11 mouse cellular contexts compared by ENCODE assay signal in genomic region chr5:100569997-100570595, GRCm38 (mm10). TPM values are rescaled to one million over a fixed set of nuclear protein-coding genes. Genes with fewer than 3 reads are reported as not detected.
A peak's percentile ranks its signal among the peaks of the same experiment; 100 is the strongest.
DNase-seq lines count a peak whose midpoint lies in the region; ATAC-seq and TF ChIP-seq lines count a peak whose summit lies in the region.
"Had no signal": no experiment of that assay in that cellular context is flagged by ENCODE, and none has a peak within 500 bp of the region (broad histone marks: within the 10 kb centered on the region; RNA-seq: fewer than 3 reads in every experiment).

No protein-coding gene starts in this region.

- no peak overlapping the region for H3K9ac ChIP-seq in lung, embryonic 14.5 days
- peak overlapping the region; percentile 14; the same call in 1 of the 2 replicates for H3K9ac ChIP-seq in intestine, embryonic 14.5 days (ENCODE audit: low read length)
- H3K9ac ChIP-seq: midbrain, embryonic 12.5 days had no signal

- no peak for DNase-seq in heart, embryonic 10.5 days (ENCODE audit: low spot score)
- no peak for DNase-seq in heart, adult 11 months
- DNase-seq in lung, embryonic 14.5 days, result no peak
- no peak for DNase-seq in lung, postnatal 25 days (ENCODE audit: low spot score)
- peak; percentile 57 for DNase-seq in intestine, embryonic 14.5 days (ENCODE audit: low spot score)
- peak; percentile 63 for DNase-seq in splenic B cell, adult 2 months (ENCODE audit: low read depth, low spot score)
- DNase-seq in yolk sac, embryonic 10.5 days (ENCODE audit: low spot score), result no peak
- DNase-seq in gastrocnemius, postnatal 14 days, result no peak
- DNase-seq: kidney, adult 11 months had no signal

- peak overlapping the region; percentile 46 for H3K4me2 ChIP-seq in lung, embryonic 14.5 days
- peak overlapping the region; percentile 49 for H3K4me2 ChIP-seq in intestine, embryonic 14.5 days (ENCODE audit: low read length)
- H3K4me2 ChIP-seq: midbrain, embryonic 12.5 days had no signal

- no peaks in the 10 kb centered on the region for H3K36me3 ChIP-seq in heart, embryonic 10.5 days
- H3K36me3 ChIP-seq in lung, embryonic 14.5 days (ENCODE audit: insufficient read depth), result no peaks in the 10 kb centered on the region
- no peaks in the 10 kb centered on the region for H3K36me3 ChIP-seq in intestine, embryonic 14.5 days (ENCODE audit: control insufficient read depth, insufficient read depth, low read length)
- H3K36me3 ChIP-seq in splenic B cell, adult 2 months (ENCODE audit: control insufficient read depth, insufficient read depth, low read length, poor library complexity, severe bottlenecking), result no peaks in the 10 kb centered on the region
- H3K36me3 ChIP-seq: midbrain, embryonic 12.5 days had no signal

- H3K27ac ChIP-seq in heart, embryonic 10.5 days, result 0 out of 2 replicates have a peak overlapping the region, but pooled peaks have one; percentile 29
- H3K27ac ChIP-seq in lung, embryonic 14.5 days (ENCODE audit: low read depth), result no peak overlapping the region
- peak overlapping the region; percentile 66 for H3K27ac ChIP-seq in intestine, embryonic 14.5 days (ENCODE audit: low read depth)
- H3K27ac ChIP-seq: midbrain, embryonic 12.5 days had no signal

- no peaks in the 10 kb centered on the region for H3K27me3 ChIP-seq in heart, embryonic 10.5 days (ENCODE audit: insufficient read depth, poor library complexity, severe bottlenecking)
- no peaks in the 10 kb centered on the region for H3K27me3 ChIP-seq in lung, embryonic 14.5 days (ENCODE audit: insufficient read depth, low read length)
- H3K27me3 ChIP-seq in intestine, embryonic 14.5 days (replicated peaks; ENCODE audit: control insufficient read depth, insufficient read depth, low read length), result no peaks in the 10 kb centered on the region
- H3K27me3 ChIP-seq in splenic B cell, adult 2 months (ENCODE audit: control insufficient read depth, insufficient read depth, low read length, poor library complexity, severe bottlenecking), result no peaks in the 10 kb centered on the region
- H3K27me3 ChIP-seq: midbrain, embryonic 12.5 days had no signal

- no peaks in the 10 kb centered on the region for H3K9me3 ChIP-seq in heart, embryonic 10.5 days
- no peaks in the 10 kb centered on the region for H3K9me3 ChIP-seq in lung, embryonic 14.5 days (ENCODE audit: low read depth, low read length)
- H3K9me3 ChIP-seq in intestine, embryonic 14.5 days (ENCODE audit: control insufficient read depth, low read length), result no peaks in the 10 kb centered on the region
- H3K9me3 ChIP-seq: midbrain, embryonic 12.5 days had no signal

- intact Hi-C loops in gastrocnemius, postnatal 14 days (cut with DNase I; ENCODE audit: low total_unique reads), result no loop called here

- WGBS in heart, embryonic 10.5 days, result 61% methylated on average over 13 of the region's 13 CpGs
- 61% methylated on average over 13 of the region's 13 CpGs for WGBS in lung, embryonic 14.5 days
- 57% methylated on average over 13 of the region's 13 CpGs for WGBS in intestine, embryonic 14.5 days

- ATAC-seq in lung, embryonic 14.5 days (ENCODE audit: insufficient read depth), result no peak
- ATAC-seq in intestine, embryonic 14.5 days (replicated peaks; ENCODE audit: low FRiP score, low TSS enrichment, low read depth), result no peak

- no peak for TF ChIP-seq CTCF in lung, embryonic 14.5 days (IDR thresholded peaks at IDR 0.05; ENCODE audit: low read depth)

- peak overlapping the region; percentile 37 for H3K4me3 ChIP-seq in heart, embryonic 10.5 days
- H3K4me3 ChIP-seq in lung, embryonic 14.5 days (ENCODE audit: low read depth, low read length), result no peak overlapping the region
- peak overlapping the region; percentile 34 for H3K4me3 ChIP-seq in intestine, embryonic 14.5 days (ENCODE audit: low read depth, low read length)
- H3K4me3 ChIP-seq: midbrain, embryonic 12.5 days had no signal

- H3K4me1 ChIP-seq in heart, embryonic 10.5 days, result peaks cover 16% of the 10 kb centered on the region; the same call in 1 of the 2 replicates
- peaks cover 12% of the 10 kb centered on the region for H3K4me1 ChIP-seq in lung, embryonic 14.5 days (ENCODE audit: insufficient read depth)
- H3K4me1 ChIP-seq in intestine, embryonic 14.5 days (replicated peaks; ENCODE audit: control insufficient read depth, insufficient read depth, low read length), result peaks cover 11% of the 10 kb centered on the region
- H3K4me1 ChIP-seq: midbrain, embryonic 12.5 days had no signal

RNA-seq across cellular contexts. Expression of gene Plac8, which starts 1.9 kb away (rescaled TPM):
- 8.5 and 15.2 TPM in 2 replicates for polyA plus RNA-seq in heart, embryonic 10.5 days (2016; fragmentation: Nextera tagmentation; extraction: Ambion mirVana)
- 10.0 and 11.5 TPM in 2 replicates for polyA plus RNA-seq in lung, embryonic 14.5 days (2014; fragmentation: Nextera tagmentation; extraction: Ambion mirVana)
- polyA plus RNA-seq in intestine, embryonic 14.5 days (2014; fragmentation: Nextera tagmentation; extraction: Ambion mirVana), result 256 and 280 TPM in 2 replicates
- under 1 TPM in 1 of 2 experiments, not detected in 1; 0.90 TPM for total RNA-seq in gastrocnemius, postnatal 14 days (2021)
- total RNA-seq: left cerebral cortex, postnatal 10 days had no signal

RNA-seq across cellular contexts. Expression of gene Cops4, which starts 52.0 kb away (rescaled TPM):
- polyA plus RNA-seq in heart, embryonic 10.5 days (2016; fragmentation: Nextera tagmentation; extraction: Ambion mirVana), result 172 and 203 TPM in 2 replicates
- 202 and 209 TPM in 2 replicates for polyA plus RNA-seq in lung, embryonic 14.5 days (2014; fragmentation: Nextera tagmentation; extraction: Ambion mirVana)
- polyA plus RNA-seq in intestine, embryonic 14.5 days (2014; fragmentation: Nextera tagmentation; extraction: Ambion mirVana), result 183 and 189 TPM in 2 replicates
- 10 to 100 TPM; 88.8 TPM for total RNA-seq in gastrocnemius, postnatal 14 days (2021)

Comparison
In these comparisons a context has a peak if more than half of its experiments do, and no peak if none do; other contexts are left out.
1. DNase-seq: peak in intestine, embryonic 14.5 days (single experiment) and splenic B cell, adult 2 months (single experiment); none in heart, embryonic 10.5 days (single experiment), heart, adult 11 months (single experiment), lung, embryonic 14.5 days (single experiment), lung, postnatal 25 days (single experiment), yolk sac, embryonic 10.5 days (single experiment) and gastrocnemius, postnatal 14 days (single experiment).
2. RNA of gene Plac8, which starts 1.9 kb away (polyA plus RNA-seq): 256 to 280 TPM in intestine, embryonic 14.5 days; 8.5 to 15.2 TPM in heart, embryonic 10.5 days and 10.0 to 11.5 TPM in lung, embryonic 14.5 days; every median in the first group is over 10 times any median in the second.